Mouse (Mus musculus): ENCODE data around the gene Gstt2.

GRCm38 (mm10) chr10:75834250-75834649 is 3.0 kb downstream of the Gstt2 start:
- TF ChIP-seq MYOD1 (IDR thresholded peaks at IDR 0.05; ENCODE audit: control insufficient read depth in 1 of 3, insufficient read length in 2 of 3, low read depth in 2 of 3) (no peak), POLR2A (IDR thresholded peaks at IDR 0.05; ENCODE audit: insufficient read length, low read depth) (no peak)
